Mouse (Mus musculus) E14TG2a.4 (cell line): ENCODE data around the gene Mettl24.

Experiments used
- CTCF ChIP-seq: conservative IDR thresholded peaks from 2 replicates; pipeline ENCODE4 v1.5.1; 2014; ENCODE audit warnings: low read length
- NANOG ChIP-seq: IDR thresholded peaks from 2 replicates; pipeline ENCODE4 v1.6.1; 2014; ENCODE audit warnings: borderline replicate concordance, low read length, mixed read lengths

GRCm38 (mm10) chr10:40718362-40718761 lies 35.3 kb downstream of the Mettl24 start:
- TF ChIP-seq CTCF: no peak
- TF ChIP-seq NANOG: no peak
